10 mouse cellular contexts compared by ENCODE assay signal in genomic region chr9:61293223-61293985, GRCm38 (mm10).
DNase-seq lines count a peak whose midpoint lies in the region; ATAC-seq and TF ChIP-seq lines count a peak whose summit lies in the region.
"Had no signal": no experiment of that assay in that cellular context is flagged by ENCODE, and none has a peak within 500 bp of the region (broad histone marks: within the 10 kb centered on the region; RNA-seq: fewer than 3 reads in every experiment).

No protein-coding gene starts in this region.

- peaks cover 49% of the 10 kb centered on the region for H3K4me1 ChIP-seq in hindbrain, embryonic 10.5 days (replicated peaks)
- H3K4me1 ChIP-seq in midbrain, embryonic 16.5 days (ENCODE audit: control insufficient read depth, insufficient read depth, low read length) = peaks cover 9% of the 10 kb centered on the region
- H3K4me1 ChIP-seq in thymus, adult 2 months (replicated peaks; ENCODE audit: control insufficient read depth, insufficient read depth, low read length) = peaks cover 9% of the 10 kb centered on the region

- DNase-seq in embryo, embryonic 10 days (ENCODE audit: low spot score) = peak; percentile 51
- DNase-seq in embryo, embryonic 9.5 days (ENCODE audit: extremely low spot score) = no peak
- DNase-seq in cerebellum, adult 9-10 months = peak; percentile 95
- DNase-seq in hindbrain, embryonic 10.5 days (ENCODE audit: low spot score) = peak; percentile 29
- DNase-seq in thymus, adult 2 months = no peak
- DNase-seq in right cerebral cortex, postnatal 36 days (ENCODE audit: low spot score in 2 of 2) = no peak
- no peak for DNase-seq in frontal cortex, postnatal 10 days (ENCODE audit: low spot score in 2 of 2)
- DNase-seq: adrenal gland, postnatal 25 days; kidney, adult 11 months had no signal

- H3K4me3 ChIP-seq in hindbrain, embryonic 10.5 days = no peak overlapping the region
- no peak overlapping the region for H3K4me3 ChIP-seq in midbrain, embryonic 16.5 days (ENCODE audit: low read depth, low read length)
- no peak overlapping the region for H3K4me3 ChIP-seq in thymus, adult 2 months (ENCODE audit: control insufficient read depth, insufficient read depth, low read length)

- no peak overlapping the region for H3K9ac ChIP-seq in midbrain, embryonic 16.5 days (ENCODE audit: low read depth, low read length)

- no peaks in the 10 kb centered on the region; the same call in 1 of the 2 replicates for H3K9me3 ChIP-seq in hindbrain, embryonic 10.5 days
- H3K9me3 ChIP-seq in midbrain, embryonic 16.5 days (replicated peaks; ENCODE audit: control insufficient read depth, low read length, poor library complexity, severe bottlenecking) = no peaks in the 10 kb centered on the region

- no peaks in the 10 kb centered on the region for H3K36me3 ChIP-seq in hindbrain, embryonic 10.5 days
- no peaks in the 10 kb centered on the region for H3K36me3 ChIP-seq in midbrain, embryonic 16.5 days (ENCODE audit: control insufficient read depth, insufficient read depth, low read length)
- H3K36me3 ChIP-seq in thymus, adult 2 months (ENCODE audit: control insufficient read depth, insufficient read depth, low read length) = no peaks in the 10 kb centered on the region

- H3K4me2 ChIP-seq in midbrain, embryonic 16.5 days (ENCODE audit: low read length) = no peak overlapping the region

- WGBS in hindbrain, embryonic 10.5 days = 15% methylated on average over 11 of the region's 11 CpGs
- 11% methylated on average over 11 of the region's 11 CpGs for WGBS in midbrain, embryonic 16.5 days
- WGBS in thymus, adult 2 months = 94% methylated on average over 11 of the region's 11 CpGs

- H3K27ac ChIP-seq in hindbrain, embryonic 10.5 days = peak overlapping the region; percentile 35
- H3K27ac ChIP-seq in midbrain, embryonic 16.5 days (ENCODE audit: low read length) = 0 out of 2 replicates have a peak overlapping the region, but pooled peaks have one; percentile 29
- no peak overlapping the region for H3K27ac ChIP-seq in thymus, adult 2 months (ENCODE audit: control insufficient read depth, insufficient read depth, low read length)

- TF ChIP-seq CTCF in thymus, adult 2 months (IDR thresholded peaks at IDR 0.05; ENCODE audit: borderline replicate concordance, control insufficient read depth, extremely low read depth, insufficient read depth, low read length, poor library complexity) = no peak

- peak; percentile 37; the same call in 1 of the 2 replicates for ATAC-seq in midbrain, embryonic 16.5 days

- TF ChIP-seq POLR2A in thymus, adult 2 months (IDR thresholded peaks at IDR 0.05; ENCODE audit: control insufficient read depth, extremely low read depth, insufficient read depth, low read length, poor library complexity) = no peak

- peaks cover 52% of the 10 kb centered on the region for H3K27me3 ChIP-seq in hindbrain, embryonic 10.5 days (ENCODE audit: insufficient read depth, poor library complexity, severe bottlenecking)
- H3K27me3 ChIP-seq in midbrain, embryonic 16.5 days (ENCODE audit: control insufficient read depth, insufficient read depth, low read depth, low read length) = no peaks in the 10 kb centered on the region; the same call in 1 of the 2 replicates
- no peaks in the 10 kb centered on the region for H3K27me3 ChIP-seq in thymus, adult 2 months (ENCODE audit: control insufficient read depth, insufficient read depth, low read length)

Comparison
In these comparisons a context has a peak if more than half of its experiments do, and no peak if none do; other contexts are left out.
1. DNase-seq: peak in embryo, embryonic 10 days (single experiment), cerebellum, adult 9-10 months (single experiment) and hindbrain, embryonic 10.5 days (single experiment); none in embryo, embryonic 9.5 days (single experiment), thymus, adult 2 months (single experiment), right cerebral cortex, postnatal 36 days (0 of 2) and frontal cortex, postnatal 10 days (0 of 2).